Mouse (Mus musculus) Patski (cell line): ENCODE results near the gene Zbtb5. TPM values are rescaled to one million over a fixed set of nuclear protein-coding genes. Genes with fewer than 3 reads are reported as not detected.

ENCODE experiments used
- ATAC-seq: fragments of 100-300 bp; one replicate; pipeline ENCODE4 v1.8.0; 2021
- CTCF ChIA-PET: fragments of 350-600 bp; sonication (Branson Sonifier 250); formaldehyde crosslinking; loops from one replicate; lab custom pipeline; 2022; ENCODE audit warnings: inconsistent platforms; lab: Charles Lee
- POLR2A ChIA-PET: fragments of 350-600 bp; sonication (Branson Sonifier 250); formaldehyde crosslinking; loops from one replicate; lab custom pipeline; 2022; ENCODE audit warnings: antibody characterized with exemption, inconsistent platforms; lab: Charles Lee
- DNase-seq: peaks from one replicate; pipeline ENCODE4 v3.0.0-alpha.2; 2011; ENCODE audit warnings: low read depth, low spot score
- H3K27me3 ChIP-seq: fragments of 371-371 bp; one replicate; pipeline ENCODE4 v1.5.1; 2021
- CTCF ChIP-seq: fragments of 100-300 bp; IDR thresholded peaks from one replicate; pipeline ENCODE4 v1.5.1; 2021
- in situ Hi-C: fragments of 300-500 bp; cut with MboI; formaldehyde crosslinking; loops from 3 replicates; pipeline ENCODE4 v1.11.1; 2018; ENCODE audit warnings: low pct_unique_long_range_greater_than_20kb, mixed read lengths
- polyA plus RNA-seq: library from polyadenylated mRNA; unstranded; gene quantifications from one replicate; pipeline ENCODE4 v1.2.3, GENCODE M21; 2021

Gene Zbtb5
- polyA plus RNA-seq, 1 experiment from 2014 or later, result 5.6 TPM

DNA sequence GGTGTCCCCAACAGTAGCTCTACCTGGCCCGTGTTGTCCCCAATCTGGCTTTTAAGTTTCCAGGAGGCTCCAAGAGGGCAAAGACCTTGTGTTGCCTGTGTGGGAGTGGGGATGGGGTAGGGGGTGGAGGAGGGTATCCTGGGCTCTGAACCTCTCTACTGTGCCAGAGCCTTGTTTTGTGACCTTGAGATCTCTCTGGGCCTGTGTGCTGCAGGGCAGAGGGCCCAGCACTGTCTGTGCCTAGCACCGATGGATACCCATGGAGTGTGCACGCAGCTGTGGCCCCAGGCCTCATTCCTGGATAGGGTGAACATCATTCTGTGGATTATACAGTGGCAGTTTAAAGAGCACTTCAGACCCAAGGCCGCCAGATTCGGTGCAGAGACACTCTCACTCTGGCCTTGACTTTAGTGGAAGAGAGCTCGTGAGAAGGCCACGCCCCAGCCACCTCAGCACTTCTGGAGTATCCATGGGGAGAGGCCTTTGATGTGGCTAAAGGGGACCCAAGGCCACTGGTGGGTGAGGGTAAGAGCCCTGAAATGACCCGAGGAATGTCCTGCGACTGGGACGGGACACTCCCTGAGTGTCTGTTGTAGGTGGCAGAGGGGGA, 29.0 kb downstream of the Zbtb5 start:
- CTCF ChIA-PET, result no interaction called here

DNA sequence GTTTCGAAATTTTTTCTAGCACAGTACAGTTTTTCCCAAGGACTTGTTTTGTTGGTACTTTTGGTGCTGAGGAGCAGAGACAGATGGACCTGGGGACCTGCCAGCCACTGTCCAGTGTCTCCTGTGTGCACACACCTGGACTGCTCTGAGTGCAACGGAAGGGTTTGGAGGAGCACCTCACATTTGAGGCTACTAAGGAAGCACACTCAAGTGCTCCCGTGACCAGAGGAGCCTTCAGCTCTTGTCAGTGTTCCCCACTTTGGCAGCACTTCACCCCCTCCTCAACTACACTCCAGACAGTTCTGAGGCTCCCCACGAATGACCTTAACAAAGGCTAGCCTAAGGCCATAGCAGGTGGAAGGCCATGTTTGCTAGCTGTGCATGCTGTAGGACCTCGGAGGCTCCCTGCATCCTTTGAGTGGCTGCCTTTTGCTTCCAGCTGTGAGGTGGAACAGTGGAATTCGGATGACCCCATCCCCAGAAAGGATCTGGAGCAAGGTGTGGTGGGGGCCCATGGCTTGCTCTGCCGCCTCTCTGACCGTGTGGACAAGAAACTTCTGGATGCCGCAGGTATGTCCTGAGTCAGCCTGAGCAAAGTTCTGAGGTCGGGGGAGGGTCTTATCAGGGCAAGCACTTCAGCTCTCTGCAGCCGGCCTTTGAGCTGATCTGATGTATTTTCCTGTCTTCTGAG, 29.6 kb downstream of the Zbtb5 start:
- no peaks in the 10 kb centered on the region for H3K27me3 ChIP-seq
- in situ Hi-C loops, result no loop called here
- ChIA-PET POLR2A (no interaction called here), CTCF (interaction anchor here (1.0 to 1.3 kb wide), 2 partner anchors 9 to 35 kb away, joined by 4 to 5 read pairs; partner anchors contain the start of gene Polr1e)
- no peak for TF ChIP-seq CTCF
- DNase-seq, result no peak
- no peak for ATAC-seq

More for the DNA sequence above, 29.0 kb downstream of the Zbtb5 start:
- TF ChIP-seq CTCF, result no peak
- ATAC-seq (no peak), DNase-seq (no peak)
- POLR2A ChIA-PET, result no interaction called here
- in situ Hi-C loops, result no loop called here
- H3K27me3 ChIP-seq, result no peaks in the 10 kb centered on the region

DNA sequence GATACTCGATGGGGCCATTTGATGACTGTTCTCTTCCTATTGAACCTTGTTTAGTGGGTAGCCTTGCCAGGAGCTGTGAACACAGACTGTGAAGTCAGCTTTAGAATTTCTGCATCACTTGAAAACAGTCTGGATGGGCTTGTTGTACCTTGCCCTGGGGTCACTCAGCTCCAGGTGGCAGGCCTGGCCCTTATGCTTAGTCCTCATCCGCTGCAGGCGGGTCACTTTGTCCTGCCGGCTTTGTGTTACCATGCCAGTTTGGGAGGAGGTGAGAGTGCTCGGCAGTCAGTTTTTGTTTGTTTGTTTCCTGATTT, 30.3 kb downstream of the Zbtb5 start:
- ChIA-PET POLR2A (interaction anchor here (0.9 kb wide), 1 partner anchor 31 kb away, joined by 3 read pairs; no protein-coding TSS in a partner anchor), CTCF (interaction anchor here (1.0 to 1.3 kb wide), 2 partner anchors 9 to 36 kb away, joined by 4 to 5 read pairs; partner anchors contain the start of gene Polr1e)
- DNase-seq (no peak), ATAC-seq (no peak)
- H3K27me3 ChIP-seq, result no peaks in the 10 kb centered on the region
- TF ChIP-seq CTCF, result no peak
- in situ Hi-C loops, result no loop called here

DNA sequence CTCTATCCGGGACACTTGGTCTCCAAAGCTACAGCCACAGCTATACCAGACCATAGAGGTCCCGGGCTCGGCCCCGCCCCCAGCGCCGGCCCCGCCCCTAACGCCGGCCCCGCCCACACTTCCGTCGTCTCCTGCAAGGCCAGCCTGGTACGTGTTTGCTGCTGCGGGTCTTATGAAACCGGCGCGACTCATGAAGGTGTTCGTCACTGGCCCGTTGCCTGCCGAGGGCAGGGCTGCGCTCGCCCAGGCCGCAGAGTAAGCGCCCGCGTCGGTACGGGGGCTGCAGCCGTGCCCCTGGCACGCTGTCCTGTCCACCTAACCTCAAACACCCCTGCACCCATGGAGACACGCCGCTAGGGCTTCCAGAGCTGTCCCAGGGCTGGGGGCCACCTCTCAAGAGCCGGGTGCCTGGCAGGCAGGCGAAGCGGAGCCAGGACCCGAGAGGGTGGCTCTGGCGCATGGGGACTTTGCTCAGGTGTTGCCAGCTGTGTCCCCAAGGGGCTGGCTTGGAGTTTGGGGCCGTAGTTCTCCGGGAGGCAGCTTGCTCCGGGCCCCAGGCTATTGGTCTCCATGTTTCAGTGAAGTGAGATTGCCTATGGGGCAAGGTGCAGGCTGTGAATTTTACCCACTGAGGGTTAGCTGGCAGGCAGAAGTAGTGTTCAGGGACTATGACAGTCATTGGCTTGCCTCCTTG, 30.8 kb downstream of the Zbtb5 start, which contains the start of gene Grhpr:
Gene Grhpr, plus strand, starts transcription at position 116 of the 694 bp plus-strand sequence.
- in situ Hi-C loops, result no loop called here
- no peak for TF ChIP-seq CTCF
- ChIA-PET CTCF (interaction anchor here (1.0 to 1.3 kb wide), 2 partner anchors 8 to 37 kb away, joined by 4 to 5 read pairs; partner anchors contain the start of gene Polr1e), POLR2A (interaction anchor here (0.9 kb wide), 1 partner anchor 32 kb away, joined by 3 read pairs; no protein-coding TSS in a partner anchor)
- no peaks in the 10 kb centered on the region for H3K27me3 ChIP-seq
- DNase-seq, result no peak
- ATAC-seq, result peak; percentile 77

DNA sequence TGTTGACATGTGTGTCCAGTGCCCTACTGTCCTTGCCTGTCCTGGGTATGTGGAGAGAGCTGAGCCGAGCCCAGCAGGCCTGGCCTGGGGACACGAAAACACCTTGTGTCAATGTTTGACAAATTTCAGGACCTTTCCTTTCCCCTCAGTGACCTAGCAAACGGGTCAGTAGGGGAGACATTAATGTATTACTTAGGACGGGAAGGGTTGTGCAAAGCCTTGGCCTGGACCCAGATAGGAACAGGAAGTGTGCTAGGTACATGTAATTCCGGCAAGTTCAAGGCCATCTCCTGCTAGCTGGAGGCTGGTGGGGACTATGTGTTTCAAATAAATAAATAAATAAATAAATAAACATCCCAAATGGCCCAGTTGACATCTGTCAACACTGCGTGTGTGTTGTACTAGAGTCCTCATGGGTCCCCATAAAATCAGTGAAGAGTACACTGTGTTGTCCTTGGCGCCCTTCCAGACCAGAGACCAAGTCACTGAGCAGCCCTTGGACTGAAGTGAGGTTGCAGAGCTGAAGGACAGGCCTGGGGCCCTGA, 32.3 kb downstream of the Zbtb5 start:
- DNase-seq, result no peak
- in situ Hi-C loops, result no loop called here
- H3K27me3 ChIP-seq, result no peaks in the 10 kb centered on the region
- ATAC-seq, result no peak
- TF ChIP-seq CTCF, result no peak
- ChIA-PET POLR2A (no interaction called here), CTCF (no interaction called here)

DNA sequence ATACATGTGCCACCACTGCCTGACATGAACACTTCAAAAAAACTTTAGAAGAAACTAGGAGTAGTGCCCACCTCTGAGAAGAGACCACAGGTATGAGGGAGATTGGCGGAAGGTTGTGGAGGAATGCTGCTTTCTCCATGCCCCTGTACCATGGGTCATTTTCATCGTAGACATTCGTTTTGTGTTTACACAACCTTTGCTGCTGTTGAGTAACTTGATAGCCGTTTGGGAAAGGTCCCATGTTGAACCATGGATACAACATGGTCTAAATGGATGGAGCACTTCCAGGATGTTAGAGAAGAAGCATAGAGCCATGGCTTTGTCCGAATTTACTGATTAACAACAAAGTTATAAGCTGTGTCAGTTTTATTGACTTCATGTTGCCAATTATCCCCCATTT, 34.0 kb downstream of the Zbtb5 start:
- TF ChIP-seq CTCF, result no peak
- no peaks in the 10 kb centered on the region for H3K27me3 ChIP-seq
- ChIA-PET CTCF (no interaction called here), POLR2A (no interaction called here)
- DNase-seq (no peak), ATAC-seq (no peak)
- in situ Hi-C loops, result no loop called here

DNA sequence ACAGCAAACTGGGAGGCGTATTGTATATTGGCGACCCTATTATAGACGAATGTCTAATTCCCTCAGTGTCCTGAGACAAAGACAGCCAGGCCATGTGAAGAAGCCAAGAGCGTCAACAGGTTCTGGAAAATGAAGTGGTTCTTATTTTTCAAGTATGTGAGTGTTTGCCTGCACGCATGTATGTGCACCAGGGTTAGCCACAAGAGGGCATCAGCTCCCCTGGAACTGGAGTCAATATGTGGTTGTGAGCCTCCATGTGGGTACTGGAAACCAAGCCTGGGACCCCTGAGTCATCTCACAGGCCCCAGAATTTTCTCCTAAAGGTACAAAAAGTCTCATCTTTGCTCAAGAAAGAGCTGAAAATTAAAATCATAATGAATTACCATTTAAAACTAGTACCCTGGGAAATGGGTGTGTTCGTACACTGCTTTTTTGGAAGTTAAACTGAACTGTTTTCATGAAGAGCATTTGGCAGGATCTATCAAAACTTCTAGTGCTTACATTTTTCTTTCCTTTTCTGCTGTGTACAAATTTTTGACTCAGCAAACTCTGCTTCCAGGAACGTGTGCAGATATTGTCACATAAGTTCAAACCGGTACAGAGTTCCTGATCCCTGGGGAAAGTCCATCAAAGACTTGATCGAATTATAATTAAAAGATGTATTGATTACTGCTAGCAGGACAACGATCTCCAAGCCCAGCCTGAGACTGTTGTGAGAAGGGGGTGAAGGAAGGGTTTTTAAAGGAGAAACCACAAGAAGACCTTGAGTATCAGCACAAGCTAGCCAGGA, 35.1 kb downstream of the Zbtb5 start:
- no peaks in the 10 kb centered on the region for H3K27me3 ChIP-seq
- ChIA-PET CTCF (no interaction called here), POLR2A (no interaction called here)
- no peak for ATAC-seq
- in situ Hi-C loops, result no loop called here
- no peak for DNase-seq
- no peak for TF ChIP-seq CTCF

DNA sequence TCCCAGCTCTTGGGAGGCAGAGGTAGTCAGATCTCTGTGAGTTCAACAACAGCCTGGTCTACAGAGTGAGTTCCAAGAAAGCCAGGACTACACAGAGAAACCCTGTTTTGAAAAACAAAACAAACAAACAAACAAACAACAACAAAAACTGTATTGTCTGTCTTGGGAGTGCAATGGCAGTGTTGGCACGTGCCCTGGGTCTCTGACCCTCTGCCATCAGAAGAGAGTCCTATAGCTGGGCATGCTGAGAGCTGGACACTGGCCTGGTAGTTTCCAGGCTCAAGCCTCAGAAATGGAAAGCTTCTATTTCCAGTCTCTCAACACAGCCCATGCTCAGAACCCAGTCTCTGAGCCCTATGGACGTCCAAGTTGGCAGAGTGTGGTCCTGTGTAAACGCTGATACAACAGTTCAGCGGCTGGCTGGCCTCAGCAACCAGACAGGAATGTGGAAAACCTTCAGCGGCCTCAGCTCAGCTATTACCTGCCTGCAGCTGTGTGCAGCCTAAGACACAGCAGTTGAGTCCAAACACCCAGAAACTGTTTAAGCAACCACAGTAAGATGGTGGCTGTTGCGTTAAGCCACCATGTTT, 36.1 kb downstream of the Zbtb5 start:
- CTCF ChIA-PET, result no interaction called here
- in situ Hi-C loops, result no loop called here
- no peak for DNase-seq
- no peaks in the 10 kb centered on the region for H3K27me3 ChIP-seq
- ATAC-seq, result no peak
- POLR2A ChIA-PET, result no interaction called here
- TF ChIP-seq CTCF, result no peak

DNA sequence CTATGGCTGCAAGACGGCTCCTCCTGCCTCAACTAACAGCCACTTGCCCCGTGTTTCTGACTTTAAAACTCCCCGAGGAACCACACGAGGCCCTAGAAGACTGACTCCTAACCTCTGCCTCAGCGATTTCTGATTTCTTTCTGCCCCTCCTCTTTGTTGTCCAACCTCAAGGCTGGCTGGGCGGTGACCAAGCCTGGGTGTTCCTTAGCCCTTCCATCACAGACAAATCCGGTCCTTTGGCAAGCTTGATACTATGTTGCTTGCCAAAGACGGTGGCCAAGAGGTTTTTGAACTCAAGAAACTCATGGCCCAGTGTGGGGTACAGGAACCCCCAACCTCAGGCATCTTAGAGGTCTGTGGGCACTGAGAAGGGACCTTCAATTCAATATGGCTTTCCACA, 37.9 kb downstream of the Zbtb5 start:
- DNase-seq (no peak), ATAC-seq (no peak)
- POLR2A ChIA-PET, result no interaction called here
- TF ChIP-seq CTCF, result no peak
- H3K27me3 ChIP-seq, result no peaks in the 10 kb centered on the region
- CTCF ChIA-PET, result no interaction called here
- in situ Hi-C loops, result loop anchor here (5.0 kb wide), 2 partner anchors 38 to 308 kb away; partner anchors contain the start of gene Zbtb5

DNA sequence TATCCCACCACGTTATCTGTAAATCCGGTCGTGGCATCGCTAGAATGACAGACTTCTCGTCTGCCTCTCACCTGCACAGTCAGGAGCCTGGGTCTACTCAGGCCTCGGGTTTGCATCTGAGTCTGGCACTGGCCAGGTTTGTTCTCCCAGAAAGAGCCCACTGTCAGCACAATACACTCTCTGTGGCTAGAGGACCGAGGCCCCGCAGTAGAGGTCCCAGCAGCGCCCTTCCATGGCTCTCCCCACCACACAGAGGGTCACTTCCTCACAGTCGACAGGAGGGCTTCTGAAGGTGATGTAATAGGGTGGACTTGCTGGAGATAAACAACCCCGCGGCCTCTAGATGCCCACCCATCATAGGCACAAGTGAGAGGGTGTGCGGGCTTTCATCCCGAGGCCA, 38.3 kb downstream of the Zbtb5 start:
- POLR2A ChIA-PET, result no interaction called here

More for the DNA sequence above, 38.3 kb downstream of the Zbtb5 start:
- TF ChIP-seq CTCF, result no peak
- H3K27me3 ChIP-seq, result no peaks in the 10 kb centered on the region
- CTCF ChIA-PET, result interaction anchor here (0.7 to 1.4 kb wide), 4 partner anchors 8 to 38 kb away, joined by 3 to 9 read pairs (median 4); partner anchors contain the start of gene Zbtb5
- DNase-seq, result no peak
- no peak for ATAC-seq
- in situ Hi-C loops, result loop anchor here (5.0 kb wide), 2 partner anchors 38 to 308 kb away; partner anchors contain the start of gene Zbtb5
